Mouse (Mus musculus): ENCODE data around the gene Paxx. TPM values are rescaled to one million over a fixed set of nuclear protein-coding genes. Genes with fewer than 3 reads are reported as not detected.
A peak's percentile ranks its signal among the peaks of the same experiment; 100 is the strongest.

Paxx gene
- polyA plus RNA-seq, 1 experiment from 2014 or later: 130 TPM

GRCm38 (mm10) chr2:25500576-25501405 is 39.9 kb upstream of the Paxx start, which contains the start of gene Fbxw5:
Fbxw5 (plus strand) TSS chr2:25500750.
- Histone ChIP-seq H3K4me1 (ENCODE audit: control insufficient read depth, insufficient read depth, low read length) (peaks cover 10% of the 10 kb centered on the region), H3K27ac (ENCODE audit: low read length) (peak within 1 kb of the TSS; percentile 87), H3K27me3 (ENCODE audit: control insufficient read depth, insufficient read depth, low read depth, low read length) (no peaks in the 10 kb centered on the region), H3K4me2 (ENCODE audit: low read length) (peak within 1 kb of the TSS; percentile 79), H3K9ac (ENCODE audit: low read depth, low read length) (peak within 1 kb of the TSS; percentile 87), H3K36me3 (ENCODE audit: control insufficient read depth, insufficient read depth, low read length) (peaks cover 20% of the 10 kb centered on the region), H3K4me3 (ENCODE audit: low read depth, low read length) (peak within 1 kb of the TSS; percentile 70), H3K9me3 (replicated peaks; ENCODE audit: control insufficient read depth, low read length, poor library complexity, severe bottlenecking) (no peaks in the 10 kb centered on the region)
- 1% methylated on average over 35 of the region's 44 CpGs for WGBS
- peak; percentile 87 for ATAC-seq

GRCm38 (mm10) chr2:25500071-25500575 is 39.2 kb upstream of the Paxx start:
- H3K9me3 ChIP-seq (replicated peaks; ENCODE audit: control insufficient read depth, low read length, poor library complexity, severe bottlenecking): no peaks in the 10 kb centered on the region
- peak overlapping the region; percentile 61 for H3K4me2 ChIP-seq (ENCODE audit: low read length)
- H3K4me1 ChIP-seq (ENCODE audit: control insufficient read depth, insufficient read depth, low read length): peaks cover 10% of the 10 kb centered on the region
- peak; percentile 40 for ATAC-seq
- peak overlapping the region; percentile 70 for H3K4me3 ChIP-seq (ENCODE audit: low read depth, low read length)
- H3K9ac ChIP-seq (ENCODE audit: low read depth, low read length): peak overlapping the region; percentile 51; the same call in 1 of the 2 replicates
- no peaks in the 10 kb centered on the region for H3K27me3 ChIP-seq (ENCODE audit: control insufficient read depth, insufficient read depth, low read depth, low read length)
- peaks cover 17% of the 10 kb centered on the region for H3K36me3 ChIP-seq (ENCODE audit: control insufficient read depth, insufficient read depth, low read length)
- WGBS: 73% methylated on average over 6 of the region's 6 CpGs
- no peak overlapping the region for H3K27ac ChIP-seq (ENCODE audit: low read length)

GRCm38 (mm10) chr2:25498622-25499478 is 38.0 kb upstream of the Paxx start:
- no peak overlapping the region for H3K27ac ChIP-seq (ENCODE audit: low read length)
- H3K9me3 ChIP-seq (replicated peaks; ENCODE audit: control insufficient read depth, low read length, poor library complexity, severe bottlenecking): no peaks in the 10 kb centered on the region
- peaks cover 10% of the 10 kb centered on the region for H3K4me1 ChIP-seq (ENCODE audit: control insufficient read depth, insufficient read depth, low read length)
- H3K36me3 ChIP-seq (ENCODE audit: control insufficient read depth, insufficient read depth, low read length): peaks cover 6% of the 10 kb centered on the region; the same call in 1 of the 2 replicates
- H3K27me3 ChIP-seq (ENCODE audit: control insufficient read depth, insufficient read depth, low read depth, low read length): no peaks in the 10 kb centered on the region
- no peak overlapping the region for H3K4me3 ChIP-seq (ENCODE audit: low read depth, low read length)
- ATAC-seq: no peak
- WGBS: 75% methylated on average over 15 of the region's 15 CpGs
- no peak overlapping the region for H3K4me2 ChIP-seq (ENCODE audit: low read length)
- no peak overlapping the region for H3K9ac ChIP-seq (ENCODE audit: low read depth, low read length)

GRCm38 (mm10) chr2:25497846-25498575 is 37.1 kb upstream of the Paxx start:
- Histone ChIP-seq H3K27ac (ENCODE audit: low read length) (no peak overlapping the region), H3K4me2 (ENCODE audit: low read length) (no peak overlapping the region)
- no peak for ATAC-seq

GRCm38 (mm10) chr2:25496462-25496861 is 35.6 kb upstream of the Paxx start:
- WGBS: 47% methylated on average over 4 of the region's 4 CpGs
- H3K4me2 ChIP-seq (ENCODE audit: low read length): no peak overlapping the region
- ATAC-seq: no peak
- H3K4me3 ChIP-seq (ENCODE audit: low read depth, low read length): no peak overlapping the region
- peaks cover 1% of the 10 kb centered on the region for H3K4me1 ChIP-seq (ENCODE audit: control insufficient read depth, insufficient read depth, low read length)
- no peak overlapping the region for H3K27ac ChIP-seq (ENCODE audit: low read length)
- H3K27me3 ChIP-seq (ENCODE audit: control insufficient read depth, insufficient read depth, low read depth, low read length): no peaks in the 10 kb centered on the region
- no peaks in the 10 kb centered on the region for H3K36me3 ChIP-seq (ENCODE audit: control insufficient read depth, insufficient read depth, low read length)
- H3K9me3 ChIP-seq (replicated peaks; ENCODE audit: control insufficient read depth, low read length, poor library complexity, severe bottlenecking): no peaks in the 10 kb centered on the region
- H3K9ac ChIP-seq (ENCODE audit: low read depth, low read length): no peak overlapping the region

More at GRCm38 (mm10) chr2:25497846-25498575, 37.1 kb upstream of the Paxx start:
- H3K27me3 ChIP-seq (ENCODE audit: control insufficient read depth, insufficient read depth, low read depth, low read length): no peaks in the 10 kb centered on the region
- no peaks in the 10 kb centered on the region for H3K9me3 ChIP-seq (replicated peaks; ENCODE audit: control insufficient read depth, low read length, poor library complexity, severe bottlenecking)
- no peak overlapping the region for H3K4me3 ChIP-seq (ENCODE audit: low read depth, low read length)
- peaks cover 10% of the 10 kb centered on the region for H3K4me1 ChIP-seq (ENCODE audit: control insufficient read depth, insufficient read depth, low read length)
- WGBS: 67% methylated on average over 6 of the region's 6 CpGs
- H3K36me3 ChIP-seq (ENCODE audit: control insufficient read depth, insufficient read depth, low read length): no peaks in the 10 kb centered on the region
- peak overlapping the region; percentile 10; the same call in 1 of the 2 replicates for H3K9ac ChIP-seq (ENCODE audit: low read depth, low read length)

GRCm38 (mm10) chr2:25493476-25493961 is 32.6 kb upstream of the Paxx start, which contains the start of gene Lcn12:
Lcn12 (minus strand) TSS chr2:25493911.
- ATAC-seq: no peak
- H3K9ac ChIP-seq (ENCODE audit: low read depth, low read length): no peak within 1 kb of the TSS
- H3K9me3 ChIP-seq (replicated peaks; ENCODE audit: control insufficient read depth, low read length, poor library complexity, severe bottlenecking): no peaks in the 10 kb centered on the region
- H3K27me3 ChIP-seq (ENCODE audit: control insufficient read depth, insufficient read depth, low read depth, low read length): no peaks in the 10 kb centered on the region
- H3K4me1 ChIP-seq (ENCODE audit: control insufficient read depth, insufficient read depth, low read length): no peaks in the 10 kb centered on the region
- no peak within 1 kb of the TSS for H3K27ac ChIP-seq (ENCODE audit: low read length)
- no peaks in the 10 kb centered on the region for H3K36me3 ChIP-seq (ENCODE audit: control insufficient read depth, insufficient read depth, low read length)
- no peak within 1 kb of the TSS for H3K4me3 ChIP-seq (ENCODE audit: low read depth, low read length)
- WGBS: 92% methylated on average over 5 of the region's 5 CpGs
- no peak within 1 kb of the TSS for H3K4me2 ChIP-seq (ENCODE audit: low read length)

GRCm38 (mm10) chr2:25492988-25493387 is 32.1 kb upstream of the Paxx start:
- ATAC-seq: no peak
- H3K27ac ChIP-seq (ENCODE audit: low read length): no peak overlapping the region
- H3K36me3 ChIP-seq (ENCODE audit: control insufficient read depth, insufficient read depth, low read length): no peaks in the 10 kb centered on the region
- no peak overlapping the region for H3K9ac ChIP-seq (ENCODE audit: low read depth, low read length)
- H3K4me1 ChIP-seq (ENCODE audit: control insufficient read depth, insufficient read depth, low read length): no peaks in the 10 kb centered on the region
- H3K27me3 ChIP-seq (ENCODE audit: control insufficient read depth, insufficient read depth, low read depth, low read length): no peaks in the 10 kb centered on the region
- no peak overlapping the region for H3K4me2 ChIP-seq (ENCODE audit: low read length)
- WGBS: 87% methylated on average over 5 of the region's 5 CpGs
- no peak overlapping the region for H3K4me3 ChIP-seq (ENCODE audit: low read depth, low read length)
- no peaks in the 10 kb centered on the region for H3K9me3 ChIP-seq (replicated peaks; ENCODE audit: control insufficient read depth, low read length, poor library complexity, severe bottlenecking)

- WGBS: 78% methylated on average over 7 of the region's 7 CpGs
- Histone ChIP-seq H3K4me1 (ENCODE audit: control insufficient read depth, insufficient read depth, low read length) (no peaks in the 10 kb centered on the region), H3K4me2 (ENCODE audit: low read length) (no peak overlapping the region), H3K4me3 (ENCODE audit: low read depth, low read length) (no peak overlapping the region), H3K36me3 (ENCODE audit: control insufficient read depth, insufficient read depth, low read length) (no peaks in the 10 kb centered on the region), H3K9me3 (replicated peaks; ENCODE audit: control insufficient read depth, low read length, poor library complexity, severe bottlenecking) (no peaks in the 10 kb centered on the region), H3K9ac (ENCODE audit: low read depth, low read length) (no peak overlapping the region), H3K27ac (ENCODE audit: low read length) (no peak overlapping the region), H3K27me3 (ENCODE audit: control insufficient read depth, insufficient read depth, low read depth, low read length) (no peaks in the 10 kb centered on the region)
- no peak for ATAC-seq
Measured at GRCm38 (mm10) chr2:25488671-25489068, 27.8 kb upstream of the Paxx start.

Data from midbrain, embryonic 16.5 days (tissue).